Mouse (Mus musculus) activated CD4-positive, CD25-positive, alpha-beta regulatory T cell, adult 9 weeks (primary cell): ENCODE measurements around the gene Lingo3. TPM values are rescaled to one million over a fixed set of nuclear protein-coding genes. Genes with fewer than 3 reads are reported as not detected.

ENCODE experiments used
- polyA plus RNA-seq: library from polyadenylated mRNA; unstranded; fragments of 100-300 nt; shearing (Covaris generic); gene quantifications from one replicate; pipeline ENCODE4 v1.2.1, GENCODE M21; 2017

Gene Lingo3
- polyA plus RNA-seq = not detected

GRCm38 (mm10) chr10:80843931-80844547 is at the start of gene Lingo3:
Lingo3 (minus strand) TSS chr10:80844039.

GRCm38 (mm10) chr10:80871581-80871980 is 27.7 kb upstream of the Lingo3 start, which contains the start of gene Tmprss9:
Tmprss9 (plus strand) TSS chr10:80871848.

GRCm38 (mm10) chr10:80854913-80855748 is 11.3 kb upstream of the Lingo3 start, which contains the start of the genes Lsm7 and Sppl2b:
Lsm7 (minus strand) TSS chr10:80855209.
Sppl2b (plus strand) TSS chr10:80855275.

GRCm38 (mm10) chr10:80826151-80827062 is 17.4 kb downstream of the Lingo3 start, which contains the start of gene Oaz1:
Oaz1 (plus strand) TSS chr10:80826656.

GRCm38 (mm10) chr10:80813366-80813765 is 30.5 kb downstream of the Lingo3 start, which contains the start of gene Jsrp1:
Jsrp1 (minus strand) TSS chr10:80813498.

GRCm38 (mm10) chr10:80804916-80805315 is 38.9 kb downstream of the Lingo3 start, which contains the start of gene Amh:
Amh (plus strand) TSS chr10:80805243.

GRCm38 (mm10) chr10:80798150-80799006 is 45.5 kb downstream of the Lingo3 start, which contains the start of the genes Sf3a2 and Plekhj1:
Sf3a2 (plus strand) TSS chr10:80798198.
Plekhj1 (minus strand) TSS chr10:80798626.

Other genes starting within 250 kb of the Lingo3 start
- 115 TPM for gene Scamp4, start 241.2 kb downstream of the Lingo3 start, polyA plus RNA-seq
- 4.6 TPM for gene Adat3, start 241.2 kb downstream of the Lingo3 start, polyA plus RNA-seq
- gene Gm49322, start 238.0 kb downstream of the Lingo3 start, polyA plus RNA-seq = 12.7 TPM
- 8.2 TPM for gene Csnk1g2, start 221.2 kb downstream of the Lingo3 start, polyA plus RNA-seq
- 2.7 TPM for gene Btbd2, start 187.0 kb downstream of the Lingo3 start, polyA plus RNA-seq
- gene Mknk2, start 165.9 kb downstream of the Lingo3 start, polyA plus RNA-seq = 19.0 TPM
- gene Mob3a, start 142.1 kb downstream of the Lingo3 start, polyA plus RNA-seq = 412 TPM
- 148 TPM for gene Izumo4, start 141.9 kb downstream of the Lingo3 start, polyA plus RNA-seq
- 42.7 TPM for gene Ap3d1, start 101.8 kb downstream of the Lingo3 start, polyA plus RNA-seq
- gene Dot1l, start 88.8 kb downstream of the Lingo3 start, polyA plus RNA-seq = 8.4 TPM
- 75.0 TPM for gene Sf3a2, start 45.8 kb downstream of the Lingo3 start, polyA plus RNA-seq
- gene Plekhj1, start 45.4 kb downstream of the Lingo3 start, polyA plus RNA-seq = 206 TPM
- not detected for gene Amh, start 38.8 kb downstream of the Lingo3 start, polyA plus RNA-seq
- gene Jsrp1, start 30.5 kb downstream of the Lingo3 start, polyA plus RNA-seq = not detected
- 2,065 TPM for gene Oaz1, start 17.4 kb downstream of the Lingo3 start, polyA plus RNA-seq
- 190 TPM for gene Lsm7, start 11.2 kb upstream of the Lingo3 start, polyA plus RNA-seq
- gene Sppl2b, start 11.2 kb upstream of the Lingo3 start, polyA plus RNA-seq = 41.4 TPM
- not detected for gene Tmprss9, start 27.8 kb upstream of the Lingo3 start, polyA plus RNA-seq
- 242 TPM for gene Timm13, start 56.9 kb upstream of the Lingo3 start, polyA plus RNA-seq
- 16.4 TPM for gene Lmnb2, start 74.2 kb upstream of the Lingo3 start, polyA plus RNA-seq
- 93.9 TPM for gene Gadd45b, start 86.0 kb upstream of the Lingo3 start, polyA plus RNA-seq
- gene Gng7, start 170.9 kb upstream of the Lingo3 start, polyA plus RNA-seq = 0.09 TPM
- gene Diras1, start 181.6 kb upstream of the Lingo3 start, polyA plus RNA-seq = not detected
- 15.1 TPM for gene Slc39a3, start 193.4 kb upstream of the Lingo3 start, polyA plus RNA-seq
- 116 TPM for gene Sgta, start 216.1 kb upstream of the Lingo3 start, polyA plus RNA-seq
- 13.1 TPM for gene Thop1, start 226.0 kb upstream of the Lingo3 start, polyA plus RNA-seq